Mouse (Mus musculus) midbrain, embryonic 10.5 days (tissue): ENCODE results near the gene Ulbp1. TPM values are rescaled to one million over a fixed set of nuclear protein-coding genes. Genes with fewer than 3 reads are reported as not detected.
"Not testable (repeated sequence)": the region's sequence is repeated elsewhere in the genome, so short reads cannot be mapped to it uniquely, and the experiment has no call there.

Source experiments
- DNase-seq: peaks from one replicate; pipeline ENCODE4 v3.0.0-alpha.2; 2017; ENCODE audit warnings: low spot score
- H3K27ac ChIP-seq: fragments of 300-500 bp; sonication (generic); replicated peaks from 2 replicates; pipeline ENCODE4 v1.5.1; 2016; ENCODE audit warnings: mild to moderate bottlenecking
- H3K27me3 ChIP-seq: fragments of 300-500 bp; sonication (generic); 2 replicates; pipeline ENCODE4 v1.6.1; 2016; ENCODE audit warnings: low read depth, mild to moderate bottlenecking; ENCODE audit not compliant: poor library complexity, severe bottlenecking
- H3K36me3 ChIP-seq: fragments of 300-500 bp; sonication (generic); 2 replicates; pipeline ENCODE4 v1.6.1; 2016; ENCODE audit warnings: mild to moderate bottlenecking, moderate library complexity
- H3K4me1 ChIP-seq: fragments of 300-500 bp; sonication (generic); 2 replicates; pipeline ENCODE4 v1.6.1; 2016
- H3K4me3 ChIP-seq: fragments of 300-500 bp; sonication (generic); 2 replicates; pipeline ENCODE4 v1.5.1; 2016; ENCODE audit warnings: mild to moderate bottlenecking, moderate library complexity
- H3K9me3 ChIP-seq: fragments of 300-500 bp; sonication (generic); replicated peaks from 2 replicates; pipeline ENCODE4 v1.6.1; 2016; ENCODE audit warnings: mild to moderate bottlenecking
- WGBS: fragments of 180-500 bp; shearing (Covaris S2); methylation state at CpG from one replicate; pipeline ENCODE4 v1.1.7; 2016; 5-methylcytosine and 5-hydroxymethylcytosine counted together
- polyA plus RNA-seq: library from polyadenylated mRNA; unstranded; fragments of >200 nt; fragmentation: Nextera tagmentation; extraction: Ambion mirVana; gene quantifications from 2 replicates; pipeline ENCODE4 v1.2.1, GENCODE M21; 2016

Ulbp1 gene
- 1.1 and 1.4 TPM in 2 replicates for polyA plus RNA-seq

DNA sequence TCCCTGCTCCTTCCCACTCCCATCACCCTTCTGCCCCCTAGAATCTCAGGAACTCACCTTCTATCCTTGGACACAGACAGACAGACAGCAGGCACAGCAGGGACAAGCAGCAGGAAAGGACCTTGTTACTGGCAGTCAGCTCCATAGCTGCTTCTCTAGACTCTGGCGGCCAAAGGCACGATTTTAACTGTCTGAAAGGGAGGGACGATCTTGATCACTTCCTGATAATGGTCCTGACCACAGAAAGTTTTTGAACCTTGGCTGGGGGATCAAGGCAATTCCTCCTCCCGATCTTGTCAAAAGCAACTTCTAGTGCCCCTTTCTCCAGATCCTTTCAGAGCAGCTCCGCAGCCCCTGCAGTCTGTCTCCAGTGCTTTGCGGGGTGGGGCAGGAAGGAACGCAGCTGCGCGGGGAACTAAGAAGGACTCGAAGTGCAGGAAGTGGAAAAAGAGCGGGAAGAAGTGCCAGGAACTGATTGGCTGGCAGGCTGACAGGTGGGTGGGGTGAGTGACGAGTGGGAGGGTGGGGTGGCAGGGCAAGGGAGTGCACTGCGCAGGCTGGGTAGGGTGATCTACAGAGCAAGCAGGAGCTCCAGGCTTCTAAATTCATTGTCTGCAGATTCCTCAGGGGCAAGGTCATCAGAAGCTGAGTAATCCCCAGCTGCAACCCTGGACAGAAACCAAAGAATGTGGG is at the start of gene Ulbp1:
TSS of gene Ulbp1 (minus strand) at position 442 of the 693 bp plus-strand sequence.
- DNase-seq, result no peak
- H3K9me3 ChIP-seq, result no peaks in the 10 kb centered on the region
- no peak within 1 kb of the TSS for H3K27ac ChIP-seq
- no peaks in the 10 kb centered on the region for H3K27me3 ChIP-seq
- H3K4me3 ChIP-seq, result no peak within 1 kb of the TSS
- H3K4me1 ChIP-seq, result peaks cover 11% of the 10 kb centered on the region
- no peaks in the 10 kb centered on the region for H3K36me3 ChIP-seq
- 74% methylated on average over 13 of the region's 13 CpGs for whole genome bisulfite sequencing

- not testable (repeated sequence) for H3K27ac ChIP-seq, H3K4me1 ChIP-seq, H3K4me3 ChIP-seq, H3K9me3 ChIP-seq, DNase-seq, H3K36me3 ChIP-seq, H3K27me3 ChIP-seq
- WGBS, result 50% methylated on average over 1 of the region's 1 CpGs
Observed at GRCm38 (mm10) chr10:7498180-7498579, 24.7 kb upstream of the Ulbp1 start.

DNA sequence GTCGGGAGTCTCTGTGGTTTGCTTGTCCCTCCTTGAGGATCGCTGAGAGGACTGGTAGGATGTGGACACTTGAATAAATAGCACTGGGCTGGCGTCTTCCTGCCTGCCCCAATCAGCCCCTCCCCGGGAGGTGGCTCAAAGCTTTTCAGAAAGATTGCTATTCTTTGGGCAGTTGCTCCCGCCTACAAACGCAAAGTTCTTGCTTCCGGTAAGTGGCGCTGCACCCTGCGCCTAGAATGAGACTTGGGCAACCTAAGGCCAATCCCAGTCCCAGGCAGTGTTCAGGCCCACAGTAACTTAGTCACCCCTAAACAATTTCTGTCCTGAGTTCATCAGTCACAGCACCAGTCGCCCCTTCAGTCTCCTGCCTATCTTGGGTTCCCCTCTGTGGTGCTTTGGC is 18.9 kb upstream of the Ulbp1 start:
- not testable (repeated sequence) for H3K9me3 ChIP-seq, H3K36me3 ChIP-seq, H3K4me1 ChIP-seq, H3K27ac ChIP-seq, DNase-seq
- WGBS, result 8% methylated on average over 10 of the region's 10 CpGs
- H3K27me3 ChIP-seq, result peaks cover 12% of the 10 kb centered on the region
- H3K4me3 ChIP-seq, result peak overlapping the region; percentile 36

- Histone ChIP-seq H3K27ac (no peak overlapping the region), H3K36me3 (no peaks in the 10 kb centered on the region), H3K4me1 (no peaks in the 10 kb centered on the region), H3K9me3 (no peaks in the 10 kb centered on the region; the same call in 1 of the 2 replicates), H3K27me3 (no peaks in the 10 kb centered on the region), H3K4me3 (no peak overlapping the region)
- DNase-seq, result no peak
- WGBS, result 75% methylated on average over 4 of the region's 4 CpGs
Observed at GRCm38 (mm10) chr10:7483650-7484049, 10.2 kb upstream of the Ulbp1 start.

GRCm38 (mm10) chr10:7474225-7474624 is 787 bp upstream of the Ulbp1 start:
- H3K27me3 ChIP-seq, H3K9me3 ChIP-seq, DNase-seq, H3K4me3 ChIP-seq, H3K27ac ChIP-seq, H3K36me3 ChIP-seq: not testable (repeated sequence)
- H3K4me1 ChIP-seq, result peaks cover 11% of the 10 kb centered on the region
- WGBS, result 93% methylated on average over 7 of the region's 13 CpGs

GRCm38 (mm10) chr10:7471664-7472063 is 1.8 kb downstream of the Ulbp1 start:
- WGBS, result 81% methylated on average over 3 of the region's 3 CpGs
- H3K4me3 ChIP-seq, result no peak overlapping the region
- H3K9me3 ChIP-seq, result 0 out of 2 replicates have a peak, but pooled peaks cover 3% of the 10 kb centered on the region
- no peak for DNase-seq
- H3K27me3 ChIP-seq, result no peaks in the 10 kb centered on the region
- H3K27ac ChIP-seq, result no peak overlapping the region
- no peaks in the 10 kb centered on the region for H3K36me3 ChIP-seq
- peaks cover 11% of the 10 kb centered on the region for H3K4me1 ChIP-seq

GRCm38 (mm10) chr10:7470457-7470856 is 3.0 kb downstream of the Ulbp1 start:
- H3K36me3 ChIP-seq, result no peaks in the 10 kb centered on the region
- no peaks in the 10 kb centered on the region for H3K27me3 ChIP-seq
- 0 out of 2 replicates have a peak, but pooled peaks cover 3% of the 10 kb centered on the region for H3K9me3 ChIP-seq
- H3K27ac ChIP-seq, result 0 out of 2 replicates have a peak overlapping the region, but pooled peaks have one; percentile 25
- H3K4me1 ChIP-seq, result peaks cover 11% of the 10 kb centered on the region
- 16% methylated on average over 7 of the region's 7 CpGs for WGBS
- peak overlapping the region; percentile 40 for H3K4me3 ChIP-seq
- DNase-seq, result peak; percentile 17

DNA sequence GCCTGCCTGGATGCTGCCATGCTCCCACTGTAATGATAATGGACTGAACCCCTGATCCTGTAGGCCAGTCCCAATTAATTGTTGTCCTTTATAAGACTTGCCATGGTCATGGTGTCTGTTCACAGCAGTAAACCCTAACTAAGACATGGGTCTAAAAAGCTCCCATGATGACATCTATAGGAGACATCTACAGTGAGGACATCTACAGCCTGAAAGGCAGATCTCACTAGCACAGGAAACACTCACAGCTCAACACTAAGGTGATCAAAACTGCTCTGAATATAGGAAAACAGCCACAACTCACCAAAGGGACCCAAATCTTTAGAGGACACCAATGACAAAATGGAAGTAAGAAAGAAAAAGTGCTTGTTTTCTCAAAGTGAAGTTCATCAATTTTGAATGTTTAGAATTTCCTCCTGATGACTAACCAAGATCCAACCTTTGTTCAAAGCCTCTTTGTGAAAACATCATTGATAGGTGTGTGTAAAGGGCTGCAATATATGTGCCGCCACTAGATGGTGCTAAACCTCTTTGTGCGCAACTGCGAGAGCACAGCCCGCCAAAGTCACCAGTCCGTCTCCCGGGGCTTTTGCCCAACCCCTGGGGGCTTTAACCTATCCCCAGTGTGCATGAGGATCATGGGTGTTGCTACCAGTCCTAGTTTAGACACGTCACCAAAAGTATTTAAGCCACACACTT is 3.6 kb downstream of the Ulbp1 start:
- 0% methylated on average over 7 of the region's 7 CpGs for WGBS
- peak overlapping the region; percentile 40 for H3K4me3 ChIP-seq

GRCm38 (mm10) chr10:7462006-7462405 is 11.4 kb downstream of the Ulbp1 start:
- H3K9me3 ChIP-seq, result peaks cover 13% of the 10 kb centered on the region
- 52% methylated on average over 3 of the region's 3 CpGs for WGBS
- no peaks in the 10 kb centered on the region for H3K27me3 ChIP-seq
- no peak for DNase-seq
- no peaks in the 10 kb centered on the region for H3K36me3 ChIP-seq
- no peak overlapping the region for H3K27ac ChIP-seq
- no peak overlapping the region for H3K4me3 ChIP-seq
- H3K4me1 ChIP-seq, result no peaks in the 10 kb centered on the region

More for the DNA sequence above, 3.6 kb downstream of the Ulbp1 start:
- DNase-seq, H3K27me3 ChIP-seq, H3K9me3 ChIP-seq, H3K27ac ChIP-seq, H3K36me3 ChIP-seq: not testable (repeated sequence)
- H3K4me1 ChIP-seq, result peaks cover 11% of the 10 kb centered on the region

- WGBS, result 87% methylated on average over 2 of the region's 2 CpGs
- Histone ChIP-seq H3K36me3 (no peaks in the 10 kb centered on the region), H3K27ac (no peak overlapping the region), H3K27me3 (no peaks in the 10 kb centered on the region), H3K9me3 (no peaks in the 10 kb centered on the region), H3K4me3 (no peak overlapping the region), H3K4me1 (no peaks in the 10 kb centered on the region)
- DNase-seq, result no peak
Observed at GRCm38 (mm10) chr10:7438928-7439327, 34.5 kb downstream of the Ulbp1 start.

DNA sequence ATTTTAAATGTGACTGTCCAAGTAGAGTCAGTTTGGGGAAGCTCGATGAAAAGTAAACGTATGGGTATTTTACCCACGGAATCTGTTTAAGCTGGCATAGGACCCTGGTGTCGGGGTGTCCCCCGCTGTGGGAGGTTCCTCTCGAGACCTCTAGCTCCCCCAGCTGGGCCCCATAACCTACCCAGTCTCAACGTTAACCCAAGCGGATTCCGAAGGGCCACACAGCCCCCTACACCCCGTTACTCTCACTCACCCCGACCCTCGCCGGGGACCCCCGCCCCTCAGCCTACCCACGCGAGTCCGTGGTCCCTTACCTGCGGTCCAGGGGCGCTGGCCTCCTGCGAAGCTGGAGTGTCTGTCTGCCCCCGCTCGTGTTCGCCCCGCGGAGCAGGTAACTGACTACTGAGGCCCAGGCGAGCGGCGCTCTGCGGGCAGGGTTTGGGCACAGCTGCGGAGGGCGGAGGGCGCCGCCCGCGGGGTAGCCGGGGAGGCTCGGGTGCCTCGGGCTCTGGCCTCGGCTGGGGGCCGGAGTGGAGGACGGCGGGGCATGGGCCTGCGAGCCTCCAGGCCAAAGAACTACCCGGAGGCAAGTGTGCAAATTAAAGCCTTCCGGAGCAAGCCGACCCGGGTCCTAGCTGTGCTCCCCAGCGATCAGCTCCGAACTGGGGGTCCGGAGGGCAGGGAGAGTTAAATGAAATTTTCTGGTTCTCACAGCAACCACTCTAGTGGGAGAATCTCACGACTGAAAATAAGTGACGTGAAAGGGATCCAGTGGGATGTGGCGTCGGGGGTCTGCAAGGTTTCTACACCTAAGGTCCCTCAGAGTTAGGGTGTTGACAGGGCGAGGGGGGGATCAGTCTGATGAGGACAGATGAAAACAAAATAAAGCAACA is 80.0 kb downstream of the Ulbp1 start:
- Histone ChIP-seq H3K4me1 (peaks cover 28% of the 10 kb centered on the region), H3K36me3 (no peaks in the 10 kb centered on the region), H3K9me3 (peaks cover 13% of the 10 kb centered on the region; the same call in 1 of the 2 replicates), H3K4me3 (peak overlapping the region; percentile 68), H3K27ac (no peak overlapping the region; the same call in 1 of the 2 replicates), H3K27me3 (peaks cover 54% of the 10 kb centered on the region)
- 6% methylated on average over 55 of the region's 55 CpGs for WGBS
- peak; percentile 37 for DNase-seq
